Mouse (Mus musculus): ENCODE results near the gene Tmem45b. TPM values are rescaled to one million over a fixed set of nuclear protein-coding genes. Genes with fewer than 3 reads are reported as not detected.

The Tmem45b gene
- not detected for polyA plus RNA-seq (2017; shearing (Covaris generic))

GRCm38 (mm10) chr9:31463692-31464474, at the start of gene Tmem45b:
Tmem45b (minus strand) TSS chr9:31464462.

GRCm38 (mm10) chr9:31385947-31386354, 78.3 kb downstream of the Tmem45b start, which contains the start of gene Nfrkb:
Nfrkb (plus strand) TSS chr9:31386192.

Other genes starting within 250 kb of the Tmem45b start
- 14.8 TPM for gene Prdm10, start 183.9 kb downstream of the Tmem45b start, polyA plus RNA-seq (2017; shearing (Covaris generic))
- 74.2 TPM for gene Nfrkb, start 78.3 kb downstream of the Tmem45b start, polyA plus RNA-seq (2017; shearing (Covaris generic))

Measured in CD4-positive, CD25-positive, alpha-beta regulatory T cell, adult 9 weeks (primary cell).